In the genomic region with DNA sequence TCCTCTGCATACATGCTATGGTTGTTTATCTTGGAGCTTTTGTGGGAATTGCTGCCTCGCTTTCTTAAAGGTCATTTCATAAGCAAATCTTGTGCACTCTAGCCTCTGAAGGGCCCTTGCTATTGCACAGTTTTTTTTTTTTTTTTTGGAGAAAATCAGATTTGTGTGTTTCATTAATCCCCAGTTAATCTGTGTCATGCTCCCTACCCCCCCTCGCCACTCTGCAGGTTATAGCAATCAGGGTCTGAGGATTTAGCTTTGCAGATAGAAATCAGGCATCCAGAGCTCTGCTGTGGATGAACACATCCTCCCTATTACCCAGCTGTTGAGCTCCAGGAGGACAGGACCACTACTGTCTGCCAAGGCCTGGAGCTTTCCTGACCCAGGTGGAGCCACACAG, we compare ENCODE assay signal across 11 mouse cellular contexts. TPM values are rescaled to one million over a fixed set of nuclear protein-coding genes. Genes with fewer than 3 reads are reported as not detected.
DNase-seq lines count a peak whose midpoint lies in the region; ATAC-seq lines count a peak whose summit lies in the region.
"Had no signal": no experiment of that assay in that cellular context is flagged by ENCODE, and none has a peak within 500 bp of the region (broad histone marks: within the 10 kb centered on the region; RNA-seq: fewer than 3 reads in every experiment).

A gene (plus strand): TSS at position 301 of the 400 bp plus-strand sequence.

- intact Hi-C loops in heart, postnatal 14 days (cut with DNase I) = no loop called here

- H3K36me3 ChIP-seq in hindbrain, embryonic 12.5 days = no peaks in the 10 kb centered on the region
- H3K36me3 ChIP-seq in neural tube, embryonic 14.5 days (ENCODE audit: control insufficient read depth, insufficient read depth, low read length) = no peaks in the 10 kb centered on the region
- H3K36me3 ChIP-seq: heart, embryonic 13.5 days had no signal

- H3K27ac ChIP-seq in hindbrain, embryonic 12.5 days = no peak within 1 kb of the TSS
- H3K27ac ChIP-seq in neural tube, embryonic 14.5 days (ENCODE audit: low read depth, low read length) = no peak within 1 kb of the TSS
- H3K27ac ChIP-seq: heart, embryonic 13.5 days had no signal

- no peak within 1 kb of the TSS for H3K4me2 ChIP-seq in hindbrain, embryonic 12.5 days (replicated peaks)
- H3K4me2 ChIP-seq in neural tube, embryonic 14.5 days (ENCODE audit: low read depth, low read length) = no peak within 1 kb of the TSS
- H3K4me2 ChIP-seq: heart, embryonic 13.5 days; lung, embryonic 14.5 days had no signal

- no peak for DNase-seq in layer of hippocampus, adult 18-20 months (ENCODE audit: low spot score in 2 of 2)
- DNase-seq in layer of hippocampus, adult 11-12 months (ENCODE audit: low spot score) = no peak
- no peak for DNase-seq in left cerebral cortex, adult 8-10 months (ENCODE audit: low spot score in 2 of 2)
- DNase-seq in adipocyte (ENCODE audit: low spot score) = no peak
- no peak for DNase-seq in heart, postnatal 14 days
- DNase-seq: lung, embryonic 14.5 days had no signal

- H3K27me3 ChIP-seq in hindbrain, embryonic 12.5 days = no peaks in the 10 kb centered on the region
- H3K27me3 ChIP-seq in neural tube, embryonic 14.5 days (ENCODE audit: control insufficient read depth, insufficient read depth, low read length) = no peaks in the 10 kb centered on the region
- H3K27me3 ChIP-seq: CH12.LX; heart, embryonic 13.5 days had no signal

- no peaks in the 10 kb centered on the region for H3K4me1 ChIP-seq in hindbrain, embryonic 12.5 days
- no peaks in the 10 kb centered on the region for H3K4me1 ChIP-seq in neural tube, embryonic 14.5 days (ENCODE audit: control insufficient read depth, insufficient read depth, low read length)
- H3K4me1 ChIP-seq: heart, embryonic 13.5 days had no signal

- H3K9ac ChIP-seq in hindbrain, embryonic 12.5 days = no peak within 1 kb of the TSS
- H3K9ac ChIP-seq in neural tube, embryonic 14.5 days (replicated peaks; ENCODE audit: low read depth, low read length) = no peak within 1 kb of the TSS
- H3K9ac ChIP-seq: heart, embryonic 13.5 days; lung, embryonic 14.5 days had no signal

- 78% methylated on average over 2 of the region's 2 CpGs for WGBS in hindbrain, embryonic 12.5 days
- WGBS in neural tube, embryonic 14.5 days = 92% methylated on average over 2 of the region's 2 CpGs

- H3K4me3 ChIP-seq in hindbrain, embryonic 12.5 days = no peak within 1 kb of the TSS
- H3K4me3 ChIP-seq in neural tube, embryonic 14.5 days (ENCODE audit: low read depth, low read length) = no peak within 1 kb of the TSS
- H3K4me3 ChIP-seq: heart, embryonic 13.5 days had no signal

- no peaks in the 10 kb centered on the region for H3K9me3 ChIP-seq in hindbrain, embryonic 12.5 days (replicated peaks)
- H3K9me3 ChIP-seq in neural tube, embryonic 14.5 days (ENCODE audit: control insufficient read depth, low read length) = no peaks in the 10 kb centered on the region
- H3K9me3 ChIP-seq: heart, embryonic 13.5 days had no signal

- no peak for ATAC-seq in hindbrain, embryonic 12.5 days (ENCODE audit: low FRiP score)
- no peak for ATAC-seq in neural tube, embryonic 14.5 days (ENCODE audit: low read depth)
- ATAC-seq: intestine, embryonic 16.5 days had no signal

RNA-seq across cellular contexts. Expression of the gene that starts here (rescaled TPM):
- 100 to 1,000 TPM; 248 to 274 TPM for total RNA-seq in layer of hippocampus, adult 18-20 months (2021)
- 17.0 and 21.0 TPM in 2 replicates for polyA plus RNA-seq in hindbrain, embryonic 12.5 days (2016; fragmentation: Nextera tagmentation; extraction: Ambion mirVana)
- total RNA-seq in left cerebral cortex, adult 8-10 months (2022) = 100 to 1,000 TPM; 177 to 217 (median 196) TPM
- 81.0 and 95.3 TPM in 2 replicates for polyA plus RNA-seq in neural tube, embryonic 14.5 days (2014; fragmentation: Nextera tagmentation; extraction: Ambion mirVana)
- total RNA-seq in heart, postnatal 14 days (2021) = under 1 TPM; 0.43 to 0.49 TPM
- total RNA-seq: CH12.LX had no signal

Comparison
In these comparisons a context has a peak if more than half of its experiments do, and no peak if none do; other contexts are left out.
1. RNA of the gene that starts here (total RNA-seq): 248 to 274 TPM in layer of hippocampus, adult 18-20 months and 177 to 217 TPM in left cerebral cortex, adult 8-10 months; 0.43 to 0.49 TPM in heart, postnatal 14 days; every median in the first group is over 100 times any median in the second.